Mouse (Mus musculus) thymus, postnatal 4 days (tissue): ENCODE results near the gene B3gnt2.

Experiments
- DNase-seq: peaks from one replicate; pipeline ENCODE4 v3.0.0; 2021

B3gnt2 gene

GRCm38 (mm10) chr11:22860335-22861227, at the start of gene B3gnt2:
TSS of gene B3gnt2 (minus strand) at chr11:22860961.
- peak; percentile 72 for DNase-seq

- DNase-seq, result no peak
Observed at GRCm38 (mm10) chr11:22906453-22906865, 45.7 kb upstream of the B3gnt2 start.

GRCm38 (mm10) chr11:22902923-22903322, 42.2 kb upstream of the B3gnt2 start:
- no peak for DNase-seq

GRCm38 (mm10) chr11:22900041-22900440, 39.3 kb upstream of the B3gnt2 start:
- DNase-seq, result no peak

GRCm38 (mm10) chr11:22897642-22898041, 36.9 kb upstream of the B3gnt2 start:
- DNase-seq, result no peak

GRCm38 (mm10) chr11:22897127-22897526, 36.4 kb upstream of the B3gnt2 start:
- no peak for DNase-seq

GRCm38 (mm10) chr11:22893075-22893474, 32.3 kb upstream of the B3gnt2 start:
- no peak for DNase-seq

GRCm38 (mm10) chr11:22892466-22892865, 31.7 kb upstream of the B3gnt2 start:
- DNase-seq, result no peak

GRCm38 (mm10) chr11:22891876-22892275, 31.1 kb upstream of the B3gnt2 start:
- DNase-seq, result no peak

GRCm38 (mm10) chr11:22891242-22891641, 30.5 kb upstream of the B3gnt2 start:
- no peak for DNase-seq

GRCm38 (mm10) chr11:22889224-22889623, 28.5 kb upstream of the B3gnt2 start:
- no peak for DNase-seq

GRCm38 (mm10) chr11:22886991-22887390, 26.2 kb upstream of the B3gnt2 start:
- DNase-seq, result no peak

- DNase-seq, result no peak
Observed at GRCm38 (mm10) chr11:22885350-22885749, 24.6 kb upstream of the B3gnt2 start.

GRCm38 (mm10) chr11:22883676-22884075, 22.9 kb upstream of the B3gnt2 start:
- DNase-seq, result no peak

- no peak for DNase-seq
Observed at GRCm38 (mm10) chr11:22882926-22883325, 22.2 kb upstream of the B3gnt2 start.

- no peak for DNase-seq
Observed at GRCm38 (mm10) chr11:22880383-22881172, 19.8 kb upstream of the B3gnt2 start.

- DNase-seq, result no peak
Observed at GRCm38 (mm10) chr11:22879645-22880044, 18.9 kb upstream of the B3gnt2 start.

GRCm38 (mm10) chr11:22876680-22877330, 16.0 kb upstream of the B3gnt2 start:
- no peak for DNase-seq

- DNase-seq, result no peak
Observed at GRCm38 (mm10) chr11:22875279-22875678, 14.5 kb upstream of the B3gnt2 start.

- no peak for DNase-seq
Observed at GRCm38 (mm10) chr11:22874747-22875146, 14.0 kb upstream of the B3gnt2 start.

GRCm38 (mm10) chr11:22873383-22873782, 12.6 kb upstream of the B3gnt2 start:
- DNase-seq, result no peak

GRCm38 (mm10) chr11:22872307-22872680, 11.5 kb upstream of the B3gnt2 start:
- no peak for DNase-seq

GRCm38 (mm10) chr11:22871628-22872306, 11.0 kb upstream of the B3gnt2 start:
- peak; percentile 43 for DNase-seq
